Mouse (Mus musculus) heart, postnatal 14 days (tissue): ENCODE measurements around the gene Zmat3. TPM values are rescaled to one million over a fixed set of nuclear protein-coding genes. Genes with fewer than 3 reads are reported as not detected.

ENCODE experiments used
- DNase-seq, 2 experiments: peaks; one replicate each; pipeline ENCODE4 v3.0.0; 2021 to 2022
- intact Hi-C: fragments of 180-260 bp; cut with DNase I; formaldehyde crosslinking; loops from one replicate; pipeline ENCODE4 v1.15.1; 2025
- long read RNA-seq, 2 experiments: library from polyadenylated mRNA; stranded (forward); transcript quantifications; one replicate each; pipeline ENCODE4 v2.0.0; 2021
- total RNA-seq, 2 experiments: library from RNA; stranded (reverse); gene quantifications; 2 replicates each; pipeline ENCODE4 v1.2.3; 2021

Zmat3 gene
- 1 to 10 TPM; 8.4 to 9.7 TPM for total RNA-seq
- long read RNA-seq, experiment 1, full-length matches to known transcripts, result 2 of 2 reads
- long read RNA-seq, experiment 1, partial matches to known transcripts, result 0 of 2 reads
- long read RNA-seq, experiment 1, other reads (novel, unspliced or antisense), result 0 of 2 reads
- long read RNA-seq, experiment 2, full-length matches to known transcripts, result 2 of 2 reads
- long read RNA-seq, experiment 2, partial matches to known transcripts, result 0 of 2 reads
- long read RNA-seq, experiment 2, other reads (novel, unspliced or antisense), result 0 of 2 reads

GRCm38 (mm10) chr3:32365546-32366245 lies at the start of gene Zmat3:
Gene Zmat3, minus strand, starts transcription at chr3:32366014.
- intact Hi-C loops, result loop anchor here (1.0 kb wide), 1 partner anchor 31 kb away; no protein-coding TSS in a partner anchor
- DNase-seq, result peak; percentile 87 to 90

- intact Hi-C loops, result loop anchor here (2.0 kb wide), 1 partner anchor 14 kb away; no protein-coding TSS in a partner anchor
- no peak for DNase-seq
These were observed 48.6 kb upstream of the Zmat3 start for GRCm38 (mm10) chr3:32414381-32414780.

GRCm38 (mm10) chr3:32412502-32413044 lies 46.8 kb upstream of the Zmat3 start:
- no peak for DNase-seq
- intact Hi-C loops, result no loop called here

- no peak for DNase-seq
- intact Hi-C loops, result no loop called here
These were observed 43.0 kb upstream of the Zmat3 start for GRCm38 (mm10) chr3:32408811-32409273.

GRCm38 (mm10) chr3:32406804-32407203 lies 41.0 kb upstream of the Zmat3 start:
- intact Hi-C loops, result no loop called here
- DNase-seq, result no peak

- intact Hi-C loops, result no loop called here
- no peak for DNase-seq
These were observed 39.9 kb upstream of the Zmat3 start for GRCm38 (mm10) chr3:32405699-32406098.

- no peak for DNase-seq
- intact Hi-C loops, result no loop called here
These were observed 37.4 kb upstream of the Zmat3 start for GRCm38 (mm10) chr3:32402990-32403885.

- intact Hi-C loops, result loop anchor here (2.0 kb wide), 1 partner anchor 13 kb away; no protein-coding TSS in a partner anchor
- no peak for DNase-seq
These were observed 35.8 kb upstream of the Zmat3 start for GRCm38 (mm10) chr3:32401591-32401990.

GRCm38 (mm10) chr3:32399931-32400330 lies 34.1 kb upstream of the Zmat3 start:
- no peak for DNase-seq
- intact Hi-C loops, result loop anchor here (2.0 to 5.0 kb wide), 3 partner anchors 15 to 52 kb away; no protein-coding TSS in a partner anchor

- DNase-seq, result no peak
- intact Hi-C loops, result loop anchor here (5.0 kb wide), 2 partner anchors 33 to 53 kb away; no protein-coding TSS in a partner anchor
These were observed 33.6 kb upstream of the Zmat3 start for GRCm38 (mm10) chr3:32399381-32399780.

- intact Hi-C loops, result loop anchor here (5.0 kb wide), 2 partner anchors 34 to 54 kb away; no protein-coding TSS in a partner anchor
- no peak for DNase-seq
These were observed 32.8 kb upstream of the Zmat3 start for GRCm38 (mm10) chr3:32398623-32399022.

- no peak for DNase-seq
- intact Hi-C loops, result loop anchor here (5.0 kb wide), 2 partner anchors 34 to 54 kb away; no protein-coding TSS in a partner anchor
These were observed 32.3 kb upstream of the Zmat3 start for GRCm38 (mm10) chr3:32398175-32398538.

GRCm38 (mm10) chr3:32397461-32398174 lies 31.8 kb upstream of the Zmat3 start, which contains the start of gene Pik3ca:
Gene Pik3ca, plus strand, starts transcription at chr3:32397671.
- intact Hi-C loops, result loop anchor here (5.0 kb wide), 2 partner anchors 35 to 55 kb away; no protein-coding TSS in a partner anchor

GRCm38 (mm10) chr3:32396794-32397460 lies 31.1 kb upstream of the Zmat3 start:
- intact Hi-C loops, result loop anchor here (1.0 to 5.0 kb wide), 3 partner anchors 32 to 55 kb away; no protein-coding TSS in a partner anchor

More at GRCm38 (mm10) chr3:32397461-32398174, 31.8 kb upstream of the Zmat3 start, which contains the start of gene Pik3ca:
- peak; percentile 70 to 72 for DNase-seq

GRCm38 (mm10) chr3:32395771-32396551 lies 30.1 kb upstream of the Zmat3 start:
- intact Hi-C loops, result loop anchor here (1.0 to 5.0 kb wide), 3 partner anchors 31 to 56 kb away; no protein-coding TSS in a partner anchor
- DNase-seq, result peak; percentile 32 to 52

More at GRCm38 (mm10) chr3:32396794-32397460, 31.1 kb upstream of the Zmat3 start:
- DNase-seq, result peak; percentile 96 to 97

GRCm38 (mm10) chr3:32393986-32394385 lies 28.2 kb upstream of the Zmat3 start:
- intact Hi-C loops, result loop anchor here (5.0 kb wide), 1 partner anchor 62 kb away; no protein-coding TSS in a partner anchor
- DNase-seq, result no peak

GRCm38 (mm10) chr3:32392841-32393240 lies 27.0 kb upstream of the Zmat3 start:
- intact Hi-C loops, result loop anchor here (5.0 kb wide), 1 partner anchor 61 kb away; no protein-coding TSS in a partner anchor
- DNase-seq, result no peak
